Mouse (Mus musculus) intestine, postnatal 0 days (tissue): ENCODE results near the gene Dbnl. TPM values are rescaled to one million over a fixed set of nuclear protein-coding genes. Genes with fewer than 3 reads are reported as not detected.
A peak's percentile ranks its signal among the peaks of the same experiment; 100 is the strongest.

Experiments used
- ATAC-seq: fragments of 200-750 bp; cut with Nextera tagmentation; 2 replicates; pipeline ENCODE4 v1.8.0; 2017; ENCODE audit warnings: mild to moderate bottlenecking, moderate TSS enrichment, moderate library complexity
- H3K27ac ChIP-seq: fragments of 300-500 bp; sonication (generic); 2 replicates; pipeline ENCODE4 v1.5.1; 2014; ENCODE audit warnings: mild to moderate bottlenecking, low read depth, low read length, moderate library complexity
- H3K27me3 ChIP-seq: fragments of 300-500 bp; sonication (generic); replicated peaks from 2 replicates; pipeline ENCODE4 v1.6.1; 2014; ENCODE audit warnings: low read length, mixed read lengths; ENCODE audit not compliant: control insufficient read depth, insufficient read depth
- H3K36me3 ChIP-seq: fragments of 300-500 bp; sonication (generic); 2 replicates; pipeline ENCODE4 v1.6.1; 2014; ENCODE audit warnings: mild to moderate bottlenecking, moderate library complexity; ENCODE audit not compliant: control insufficient read depth, insufficient read depth
- H3K4me1 ChIP-seq: fragments of 300-500 bp; sonication (generic); replicated peaks from 2 replicates; pipeline ENCODE4 v1.6.1; 2014; ENCODE audit warnings: antibody characterized with exemption, low read length, mixed read lengths; ENCODE audit not compliant: control insufficient read depth, insufficient read depth
- H3K4me2 ChIP-seq: fragments of 300-500 bp; sonication (generic); replicated peaks from 2 replicates; pipeline ENCODE4 v1.6.1; 2014; ENCODE audit warnings: low read depth, mild to moderate bottlenecking, moderate library complexity
- H3K4me3 ChIP-seq: fragments of 300-500 bp; sonication (generic); 2 replicates; pipeline ENCODE4 v1.5.1; 2014; ENCODE audit warnings: low read depth, low read length
- H3K9ac ChIP-seq: fragments of 300-500 bp; sonication (generic); 2 replicates; pipeline ENCODE4 v1.6.1; 2014; ENCODE audit warnings: mild to moderate bottlenecking, low read depth, low read length
- H3K9me3 ChIP-seq: fragments of 300-500 bp; sonication (generic); 2 replicates; pipeline ENCODE4 v1.6.1; 2016; ENCODE audit warnings: mixed run types; ENCODE audit not compliant: control insufficient read depth
- CTCF ChIP-seq: sonication (generic); IDR thresholded peaks from 2 replicates; pipeline ENCODE4 v1.5.1; 2016; ENCODE audit warnings: low read depth, mild to moderate bottlenecking, control low read depth, antibody characterized with exemption, moderate library complexity
- WGBS: fragments of 180-500 bp; shearing (Covaris S2); extraction: QIAGEN DNeasy Blood & Tissue Kit; methylation state at CpG from one replicate; pipeline ENCODE4 v1.1.7; 2014; 5-methylcytosine and 5-hydroxymethylcytosine counted together
- polyA plus RNA-seq: library from polyadenylated mRNA; unstranded; fragments of >200 nt; fragmentation: Nextera tagmentation; extraction: Ambion mirVana; gene quantifications from 2 replicates; pipeline ENCODE4 v1.2.1, GENCODE M21; 2015

Dbnl gene
- polyA plus RNA-seq, 1 experiment from 2014 or later, result 93.0 TPM

- no peak for ATAC-seq
- Histone ChIP-seq H3K9ac (no peak overlapping the region), H3K4me3 (no peak overlapping the region), H3K36me3 (peaks cover 68% of the 10 kb centered on the region), H3K27me3 (no peaks in the 10 kb centered on the region), H3K27ac (no peak overlapping the region), H3K4me2 (no peak overlapping the region), H3K4me1 (peaks cover 14% of the 10 kb centered on the region; the same call in 1 of the 2 replicates), H3K9me3 (no peaks in the 10 kb centered on the region)
- TF ChIP-seq CTCF, result no peak
- WGBS, result 96% methylated on average over 5 of the region's 5 CpGs
Observed at GRCm38 (mm10) chr11:5797928-5798327, 9.6 kb downstream of the Dbnl start.

GRCm38 (mm10) chr11:5799621-5800490 lies 11.6 kb downstream of the Dbnl start:
- Histone ChIP-seq H3K36me3 (peaks cover 51% of the 10 kb centered on the region), H3K9me3 (no peaks in the 10 kb centered on the region), H3K4me2 (no peak overlapping the region), H3K27me3 (no peaks in the 10 kb centered on the region), H3K4me1 (peaks cover 24% of the 10 kb centered on the region), H3K9ac (no peak overlapping the region), H3K4me3 (no peak overlapping the region), H3K27ac (peak overlapping the region; percentile 17)
- peak; percentile 4; the same call in 1 of the 2 replicates for ATAC-seq
- WGBS, result 60% methylated on average over 17 of the region's 17 CpGs
- TF ChIP-seq CTCF, result no peak

GRCm38 (mm10) chr11:5801511-5801910 lies 13.2 kb downstream of the Dbnl start:
- no peaks in the 10 kb centered on the region for H3K9me3 ChIP-seq
- no peak for ATAC-seq
- peak overlapping the region; percentile 17; the same call in 1 of the 2 replicates for H3K4me2 ChIP-seq
- TF ChIP-seq CTCF, result no peak
- no peaks in the 10 kb centered on the region for H3K27me3 ChIP-seq
- peaks cover 32% of the 10 kb centered on the region for H3K4me1 ChIP-seq
- 88% methylated on average over 16 of the region's 16 CpGs for WGBS
- H3K9ac ChIP-seq, result no peak overlapping the region
- no peak overlapping the region for H3K4me3 ChIP-seq
- peak overlapping the region; percentile 70; the same call in 1 of the 2 replicates for H3K27ac ChIP-seq
- H3K36me3 ChIP-seq, result peaks cover 34% of the 10 kb centered on the region

GRCm38 (mm10) chr11:5802005-5802404 lies 13.7 kb downstream of the Dbnl start:
- Histone ChIP-seq H3K27ac (peak overlapping the region; percentile 70), H3K9me3 (no peaks in the 10 kb centered on the region)
- peak; percentile 77 for ATAC-seq

GRCm38 (mm10) chr11:5802457-5803217 lies 14.3 kb downstream of the Dbnl start:
- Histone ChIP-seq H3K4me2 (0 out of 2 replicates have a peak overlapping the region, but pooled peaks have one; percentile 17), H3K4me3 (no peak overlapping the region), H3K27me3 (no peaks in the 10 kb centered on the region), H3K36me3 (peaks cover 23% of the 10 kb centered on the region), H3K9me3 (no peaks in the 10 kb centered on the region), H3K4me1 (peaks cover 32% of the 10 kb centered on the region), H3K27ac (peak overlapping the region; percentile 70), H3K9ac (no peak overlapping the region)
- TF ChIP-seq CTCF, result no peak
- ATAC-seq, result peak; percentile 44
- WGBS, result 41% methylated on average over 8 of the region's 8 CpGs

More at GRCm38 (mm10) chr11:5802005-5802404, 13.7 kb downstream of the Dbnl start:
- Histone ChIP-seq H3K27me3 (no peaks in the 10 kb centered on the region), H3K4me3 (no peak overlapping the region), H3K4me2 (peak overlapping the region; percentile 17; the same call in 1 of the 2 replicates), H3K4me1 (peaks cover 32% of the 10 kb centered on the region), H3K9ac (no peak overlapping the region), H3K36me3 (peaks cover 29% of the 10 kb centered on the region)
- 33% methylated on average over 12 of the region's 12 CpGs for WGBS
- peak; percentile 48 for TF ChIP-seq CTCF

GRCm38 (mm10) chr11:5803551-5803981 lies 15.3 kb downstream of the Dbnl start, which contains the start of gene Pgam2:
Gene Pgam2 (minus strand): TSS chr11:5803733.
- H3K9ac ChIP-seq, result no peak within 1 kb of the TSS
- 43% methylated on average over 8 of the region's 8 CpGs for WGBS

More at GRCm38 (mm10) chr11:5803551-5803981, 15.3 kb downstream of the Dbnl start, which contains the start of gene Pgam2:
- peaks cover 15% of the 10 kb centered on the region; the same call in 1 of the 2 replicates for H3K36me3 ChIP-seq
- no peaks in the 10 kb centered on the region for H3K27me3 ChIP-seq
- H3K4me2 ChIP-seq, result peak within 1 kb of the TSS; percentile 21; the same call in 1 of the 2 replicates
- peak within 1 kb of the TSS; percentile 70 for H3K27ac ChIP-seq
- H3K4me3 ChIP-seq, result no peak within 1 kb of the TSS
- no peak for ATAC-seq
- TF ChIP-seq CTCF, result no peak
- peaks cover 32% of the 10 kb centered on the region for H3K4me1 ChIP-seq
- H3K9me3 ChIP-seq, result no peaks in the 10 kb centered on the region
